Comparison of ENCODE assay signal across 12 mouse cellular contexts in the genomic region with DNA sequence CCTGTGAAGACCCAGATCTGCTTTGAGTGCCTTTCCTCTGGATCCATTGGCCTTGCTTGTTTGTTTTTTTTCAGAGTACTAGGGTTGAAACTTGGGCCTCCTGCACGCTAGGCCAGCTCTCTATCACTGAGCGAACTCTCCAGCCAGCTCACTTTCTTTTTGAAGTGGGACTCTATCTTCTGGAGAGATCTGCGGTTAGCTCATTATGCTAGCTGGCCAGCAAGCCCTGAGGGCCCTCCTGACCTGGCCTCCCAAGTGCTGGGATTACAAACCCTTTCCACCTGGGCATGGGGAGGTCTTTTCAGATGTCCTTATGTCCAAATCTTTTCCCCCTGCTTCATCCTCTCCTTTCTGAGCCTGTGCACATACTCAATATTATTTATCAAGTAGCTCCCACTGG. TPM values are rescaled to one million over a fixed set of nuclear protein-coding genes. Genes with fewer than 3 reads are reported as not detected.
DNase-seq lines count a peak whose midpoint lies in the region; ATAC-seq and TF ChIP-seq lines count a peak whose summit lies in the region.
"Had no signal": no experiment of that assay in that cellular context is flagged by ENCODE, and none has a peak within 500 bp of the region (broad histone marks: within the 10 kb centered on the region; RNA-seq: fewer than 3 reads in every experiment).

No protein-coding gene starts in this region.

- no peak for TF ChIP-seq POLR2A in thymus, adult 2 months (IDR thresholded peaks at IDR 0.05; ENCODE audit: control insufficient read depth, extremely low read depth, insufficient read depth, low read length, poor library complexity)

- H3K4me3 ChIP-seq in thymus, adult 2 months (ENCODE audit: control insufficient read depth, insufficient read depth, low read length) = no peak overlapping the region
- H3K4me3 ChIP-seq in kidney, embryonic 15.5 days (replicated peaks) = no peak overlapping the region
- no peak overlapping the region for H3K4me3 ChIP-seq in lung, embryonic 14.5 days (ENCODE audit: low read depth, low read length)
- H3K4me3 ChIP-seq: heart, adult 2 months; hindbrain, embryonic 13.5 days; midbrain, embryonic 12.5 days had no signal

- no peak for DNase-seq in thymus, adult 2 months
- DNase-seq in thymus, postnatal 14 days = no peak
- DNase-seq in lung, embryonic 14.5 days = peak; percentile 5
- no peak for DNase-seq in cerebellum, adult 18-20 months
- DNase-seq in right cerebral cortex, adult 18-20 months = no peak
- DNase-seq in heart, postnatal 14 days = no peak
- no peak for DNase-seq in thymus, postnatal 25 days
- DNase-seq: heart, adult 2 months; spleen, adult 18-20 months had no signal

- no peaks in the 10 kb centered on the region for H3K27me3 ChIP-seq in thymus, adult 2 months (ENCODE audit: control insufficient read depth, insufficient read depth, low read length)
- no peaks in the 10 kb centered on the region for H3K27me3 ChIP-seq in kidney, embryonic 15.5 days
- no peaks in the 10 kb centered on the region for H3K27me3 ChIP-seq in lung, embryonic 14.5 days (ENCODE audit: insufficient read depth, low read length)
- H3K27me3 ChIP-seq: hindbrain, embryonic 13.5 days; midbrain, embryonic 12.5 days had no signal

- H3K27ac ChIP-seq in thymus, adult 2 months (ENCODE audit: control insufficient read depth, insufficient read depth, low read length) = peak overlapping the region; percentile 42; the same call in 1 of the 2 replicates
- peak overlapping the region; percentile 91 for H3K27ac ChIP-seq in kidney, embryonic 15.5 days
- peak overlapping the region; percentile 30; the same call in 1 of the 2 replicates for H3K27ac ChIP-seq in lung, embryonic 14.5 days (ENCODE audit: low read depth)
- H3K27ac ChIP-seq: heart, adult 2 months; hindbrain, embryonic 13.5 days; midbrain, embryonic 12.5 days had no signal

- no peaks in the 10 kb centered on the region for H3K9me3 ChIP-seq in kidney, embryonic 15.5 days (replicated peaks)
- H3K9me3 ChIP-seq in lung, embryonic 14.5 days (ENCODE audit: low read depth, low read length) = no peaks in the 10 kb centered on the region
- H3K9me3 ChIP-seq: hindbrain, embryonic 13.5 days; midbrain, embryonic 12.5 days had no signal

- peaks cover 7% of the 10 kb centered on the region for H3K4me1 ChIP-seq in thymus, adult 2 months (replicated peaks; ENCODE audit: control insufficient read depth, insufficient read depth, low read length)
- H3K4me1 ChIP-seq in kidney, embryonic 15.5 days = peaks cover 30% of the 10 kb centered on the region
- no peaks in the 10 kb centered on the region for H3K4me1 ChIP-seq in lung, embryonic 14.5 days (ENCODE audit: insufficient read depth)
- H3K4me1 ChIP-seq: hindbrain, embryonic 13.5 days; midbrain, embryonic 12.5 days had no signal

- H3K36me3 ChIP-seq in thymus, adult 2 months (ENCODE audit: control insufficient read depth, insufficient read depth, low read length) = no peaks in the 10 kb centered on the region
- no peaks in the 10 kb centered on the region for H3K36me3 ChIP-seq in kidney, embryonic 15.5 days
- H3K36me3 ChIP-seq in lung, embryonic 14.5 days (ENCODE audit: insufficient read depth) = no peaks in the 10 kb centered on the region
- H3K36me3 ChIP-seq: hindbrain, embryonic 13.5 days; midbrain, embryonic 12.5 days had no signal

- H3K4me2 ChIP-seq in kidney, embryonic 15.5 days = no peak overlapping the region
- H3K4me2 ChIP-seq in lung, embryonic 14.5 days = no peak overlapping the region
- H3K4me2 ChIP-seq: hindbrain, embryonic 13.5 days; midbrain, embryonic 12.5 days had no signal

- ATAC-seq in kidney, embryonic 15.5 days (replicated peaks; ENCODE audit: low FRiP score) = peak; percentile 23; the same call in 1 of the 2 replicates
- ATAC-seq in lung, embryonic 14.5 days (ENCODE audit: insufficient read depth) = no peak

- H3K9ac ChIP-seq in kidney, embryonic 15.5 days = no peak overlapping the region
- no peak overlapping the region for H3K9ac ChIP-seq in lung, embryonic 14.5 days
- H3K9ac ChIP-seq: hindbrain, embryonic 13.5 days; midbrain, embryonic 12.5 days had no signal

- no peak for TF ChIP-seq CTCF in thymus, adult 2 months (IDR thresholded peaks at IDR 0.05; ENCODE audit: borderline replicate concordance, control insufficient read depth, extremely low read depth, insufficient read depth, low read length, poor library complexity)
- no peak for TF ChIP-seq CTCF in lung, embryonic 14.5 days (IDR thresholded peaks at IDR 0.05; ENCODE audit: low read depth)

- 66% methylated on average over 3 of the region's 3 CpGs for WGBS in thymus, adult 2 months
- 60% methylated on average over 3 of the region's 3 CpGs for WGBS in kidney, embryonic 15.5 days
- WGBS in lung, embryonic 14.5 days = 38% methylated on average over 3 of the region's 3 CpGs

- intact Hi-C loops in heart, postnatal 14 days (cut with DNase I) = no loop called here

RNA-seq across cellular contexts. Expression of a gene that starts 59.6 kb away (rescaled TPM):
- 859 and 985 TPM in 2 replicates for polyA plus RNA-seq in thymus, adult 2 months (2012; rRNA removed)
- polyA plus RNA-seq in kidney, embryonic 15.5 days (2015; fragmentation: Nextera tagmentation; extraction: Ambion mirVana) = 910 and 925 TPM in 2 replicates
- 630 and 663 TPM in 2 replicates for polyA plus RNA-seq in lung, embryonic 14.5 days (2014; fragmentation: Nextera tagmentation; extraction: Ambion mirVana)
- total RNA-seq in heart, postnatal 14 days (2021) = 100 to 1,000 TPM; 584 to 674 TPM

Comparison
In these comparisons a context has a peak if more than half of its experiments do, and no peak if none do; other contexts are left out.
1. H3K27ac ChIP-seq: peak in every context shown above with its lines; median percentile 91 in kidney, embryonic 15.5 days; 42 in thymus, adult 2 months; 30 in lung, embryonic 14.5 days.